Mouse (Mus musculus) C2C12 (cell line): ENCODE measurements around the gene Pomt1. TPM values are rescaled to one million over a fixed set of nuclear protein-coding genes. Genes with fewer than 3 reads are reported as not detected.

Experiments used
- H3K27me3 ChIP-seq: one replicate; pipeline ENCODE4 v1.6.1; 2011; ENCODE audit not compliant: control insufficient read depth, insufficient read depth, insufficient read length
- H3K36me3 ChIP-seq: one replicate; pipeline ENCODE4 v1.6.1; 2011; ENCODE audit not compliant: control insufficient read depth, insufficient read depth
- H3K4me3 ChIP-seq: one replicate; pipeline ENCODE4 v1.5.1; 2011; ENCODE audit warnings: mild to moderate bottlenecking, control low read depth; ENCODE audit not compliant: poor library complexity, insufficient read depth, severe bottlenecking
- H3K79me2 ChIP-seq: one replicate; pipeline ENCODE4 v1.6.1; 2011; ENCODE audit not compliant: control insufficient read depth, insufficient read depth
- H3K79me3 ChIP-seq: one replicate; pipeline ENCODE4 v1.6.1; 2011; ENCODE audit warnings: low read depth, control low read depth
- H3ac ChIP-seq: one replicate; pipeline ENCODE3; 2011; ENCODE audit warnings: low read depth; ENCODE audit not compliant: control insufficient read depth, insufficient read length
- CEBPB ChIP-seq: IDR thresholded peaks from one replicate; pipeline ENCODE4 v1.6.1; 2011; ENCODE audit warnings: low read depth, mild to moderate bottlenecking, control low read depth, moderate library complexity
- CTCF ChIP-seq: IDR thresholded peaks from one replicate; pipeline ENCODE4 v1.5.1; 2011; ENCODE audit not compliant: control insufficient read depth, insufficient read depth, insufficient read length
- FOSL1 ChIP-seq: IDR thresholded peaks from one replicate; pipeline ENCODE4 v1.8.0; 2011; ENCODE audit warnings: mild to moderate bottlenecking, low read length; ENCODE audit not compliant: poor library complexity, insufficient read depth, severe bottlenecking
- MAX ChIP-seq: IDR thresholded peaks from one replicate; pipeline ENCODE4 v1.6.1; 2011; ENCODE audit warnings: mild to moderate bottlenecking, control low read depth
- MYOD1 ChIP-seq: IDR thresholded peaks from one replicate; pipeline ENCODE4 v1.6.1; 2011; ENCODE audit warnings: low read depth; ENCODE audit not compliant: control insufficient read depth, insufficient read length
- MYOG ChIP-seq: IDR thresholded peaks from one replicate; pipeline ENCODE4 v1.6.1; 2011; ENCODE audit not compliant: control insufficient read depth, insufficient read length; ENCODE audit errors: extremely low read depth
- USF1 ChIP-seq: IDR thresholded peaks from one replicate; pipeline ENCODE4 v1.6.1; 2011; ENCODE audit warnings: low read depth, mild to moderate bottlenecking, control low read depth, moderate library complexity
- polyA plus RNA-seq: library from polyadenylated mRNA; unstranded; fragments of >200 nt; fragmentation: generic; extraction: Trizol; gene quantifications from one replicate; pipeline ENCODE4 v1.2.1, GENCODE M21; 2012; ENCODE audit warnings: missing spikeins

Gene Pomt1
- polyA plus RNA-seq, 1 experiment = 12.9 TPM

GRCm38 (mm10) chr2:32275823-32276222 lies 39.4 kb downstream of the Pomt1 start:
- Histone ChIP-seq H3K4me3 (no peak overlapping the region), H3K36me3 (peaks cover 33% of the 10 kb centered on the region), H3ac (no peak overlapping the region), H3K79me3 (no peaks in the 10 kb centered on the region), H3K79me2 (no peaks in the 10 kb centered on the region), H3K27me3 (no peaks in the 10 kb centered on the region)
- TF ChIP-seq MAX = no peak
- no peak for TF ChIP-seq MYOG

- TF ChIP-seq USF1 = no peak
- Histone ChIP-seq H3K4me3 (no peak overlapping the region), H3K27me3 (no peaks in the 10 kb centered on the region), H3K79me3 (peaks cover 18% of the 10 kb centered on the region), H3ac (no peak overlapping the region), H3K79me2 (peaks cover 34% of the 10 kb centered on the region), H3K36me3 (peaks cover 81% of the 10 kb centered on the region)
Measured at GRCm38 (mm10) chr2:32282289-32282688, 45.9 kb downstream of the Pomt1 start.

DNA sequence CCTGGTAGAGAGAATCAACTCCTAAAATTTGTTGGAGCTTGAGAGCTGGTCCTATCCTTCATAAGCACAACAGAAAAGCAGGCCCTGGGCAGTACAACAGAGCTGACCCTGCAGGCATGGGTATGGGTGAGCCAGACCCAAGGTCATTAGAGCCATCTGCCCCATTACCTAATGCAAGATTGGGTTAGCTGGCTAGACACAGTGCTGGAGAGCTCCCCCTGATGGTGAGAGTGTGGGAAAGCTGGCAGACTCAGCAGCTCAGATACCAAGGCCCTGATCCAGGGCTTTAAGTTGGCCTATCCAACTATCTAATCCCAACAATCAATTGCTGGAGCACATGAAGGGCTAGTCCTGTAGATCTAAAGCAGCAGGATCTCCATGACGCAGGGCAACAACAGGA lies 46.3 kb downstream of the Pomt1 start:
- Histone ChIP-seq H3K4me3 (no peak overlapping the region), H3K79me3 (peaks cover 23% of the 10 kb centered on the region), H3K27me3 (no peaks in the 10 kb centered on the region), H3K79me2 (peaks cover 38% of the 10 kb centered on the region), H3ac (no peak overlapping the region), H3K36me3 (peaks cover 79% of the 10 kb centered on the region)
- TF ChIP-seq MYOD1 = no peak
- TF ChIP-seq CTCF = peak; percentile 55
- no peak for TF ChIP-seq MAX
- no peak for TF ChIP-seq FOSL1
- no peak for TF ChIP-seq CEBPB

DNA sequence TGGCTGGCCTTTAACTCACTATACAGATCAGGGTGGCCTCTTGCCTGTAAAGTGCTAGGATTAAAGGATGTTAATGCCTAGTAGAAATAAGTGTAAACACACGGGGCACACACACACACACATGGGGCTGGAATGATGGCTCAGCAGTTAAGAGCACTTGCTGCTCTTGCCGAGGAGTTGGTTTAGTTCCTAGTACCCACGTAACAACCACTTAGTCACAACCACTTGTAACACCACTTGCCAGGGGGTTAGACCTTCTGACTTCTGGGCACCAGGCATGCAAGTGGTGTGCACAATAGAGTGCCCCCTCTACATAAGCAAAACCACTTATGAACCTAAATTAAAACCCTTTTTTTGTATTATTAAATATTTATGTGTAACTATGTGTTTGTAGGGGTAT lies 47.6 kb downstream of the Pomt1 start:
- Histone ChIP-seq H3K36me3 (peaks cover 66% of the 10 kb centered on the region), H3K79me3 (peaks cover 28% of the 10 kb centered on the region), H3ac (no peak overlapping the region), H3K4me3 (no peak overlapping the region), H3K27me3 (no peaks in the 10 kb centered on the region), H3K79me2 (peaks cover 49% of the 10 kb centered on the region)
- TF ChIP-seq FOSL1 = no peak
- TF ChIP-seq MYOG = no peak

DNA sequence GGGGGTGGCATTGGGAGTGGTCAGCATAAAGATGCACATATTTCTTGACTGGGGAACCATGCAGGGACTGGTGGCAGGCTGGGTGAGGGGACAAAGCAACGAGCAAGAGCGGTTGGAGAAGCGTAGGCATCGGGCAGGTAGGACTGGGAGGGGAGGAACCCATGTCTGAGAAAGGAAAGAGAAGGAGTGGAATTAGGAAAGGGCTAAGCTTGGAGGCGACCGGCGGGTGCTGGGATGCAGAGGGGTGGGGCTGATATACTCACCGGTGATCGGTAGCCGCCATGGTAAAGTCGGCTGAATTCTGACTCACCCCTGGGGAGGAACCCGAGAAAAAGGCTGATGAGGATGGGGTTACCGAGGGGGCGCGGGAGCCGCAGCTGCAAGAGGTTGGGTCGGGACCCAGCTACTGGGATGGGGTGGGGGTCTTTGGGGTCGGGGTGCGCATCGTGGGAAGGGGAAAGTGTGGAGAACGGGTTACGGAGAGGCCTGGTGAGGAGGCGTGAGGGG lies 51.0 kb downstream of the Pomt1 start, which contains the start of gene Golga2:
TSS of gene Golga2 (plus strand) at position 51 of the 507 bp plus-strand sequence.
- Histone ChIP-seq H3ac (peak within 1 kb of the TSS; percentile 95), H3K79me2 (peaks cover 72% of the 10 kb centered on the region)
- TF ChIP-seq CEBPB = no peak
- TF ChIP-seq CTCF = no peak
- TF ChIP-seq MYOG = no peak
- TF ChIP-seq USF1 = no peak
- no peak for TF ChIP-seq MYOD1
- no peak for TF ChIP-seq MAX
- TF ChIP-seq FOSL1 = no peak

DNA sequence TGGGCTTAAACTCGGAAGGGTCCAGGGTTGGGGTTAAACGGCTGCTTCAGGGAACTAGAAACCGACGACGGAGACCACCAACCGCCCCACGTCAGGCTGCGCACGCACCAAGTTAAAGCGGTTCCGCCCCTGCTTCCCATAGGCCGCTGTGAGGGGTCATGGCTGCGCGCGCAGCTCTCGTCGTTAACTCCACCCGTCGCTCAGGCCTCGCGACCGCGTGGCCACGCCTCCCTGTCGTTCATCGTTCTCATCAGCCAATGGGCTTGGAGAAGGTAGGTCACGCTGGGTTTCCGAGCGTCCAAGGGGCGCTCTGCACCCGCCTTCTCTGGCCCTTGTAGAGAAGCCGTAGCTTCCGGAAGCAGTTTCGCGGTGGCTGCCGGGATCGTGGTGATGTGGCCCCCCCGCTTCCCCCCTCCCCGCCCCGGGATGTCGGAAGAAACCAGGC lies 51.6 kb downstream of the Pomt1 start, which contains the start of gene Swi5:
TSS of gene Swi5 (minus strand) at position 153 of the 445 bp plus-strand sequence.
- peaks cover 29% of the 10 kb centered on the region for H3K36me3 ChIP-seq
- peaks cover 46% of the 10 kb centered on the region for H3K79me3 ChIP-seq
- H3K4me3 ChIP-seq = peak within 1 kb of the TSS; percentile 96
- no peaks in the 10 kb centered on the region for H3K27me3 ChIP-seq
- H3ac ChIP-seq = peak within 1 kb of the TSS; percentile 95
- TF ChIP-seq FOSL1 (no peak), CTCF (no peak), USF1 (peak; percentile 87), CEBPB (no peak), MYOD1 (no peak), MAX (peak; percentile 61), MYOG (no peak)
- peaks cover 72% of the 10 kb centered on the region for H3K79me2 ChIP-seq

More for the DNA sequence above, 51.0 kb downstream of the Pomt1 start, which contains the start of gene Golga2:
- no peaks in the 10 kb centered on the region for H3K27me3 ChIP-seq
- H3K4me3 ChIP-seq = peak within 1 kb of the TSS; percentile 96
- H3K36me3 ChIP-seq = peaks cover 33% of the 10 kb centered on the region
- H3K79me3 ChIP-seq = peaks cover 46% of the 10 kb centered on the region
